Mouse (Mus musculus): ENCODE measurements at regions not wholly inside any gene's neighbourhood (a gene's known extent, or its start where the extent isn't known, plus 50 kb on each side); places are given as distances from the start of the nearest gene placed in this dataset. TPM values are rescaled to one million over a fixed set of nuclear protein-coding genes. Genes with fewer than 3 reads are reported as not detected.

Small RNA genes lying in the stretch of these regions (microRNA-seq; reads per million reads assigned to microRNA genes)
- gene Gm22243 (not detected), gene Gm25510 (not detected), gene Gm26303 (not detected), gene Mir467h (not detected)
